Mouse (Mus musculus) C2C12 (cell line): Measurements from ENCODE around the gene Gna13. TPM values are rescaled to one million over a fixed set of nuclear protein-coding genes. Genes with fewer than 3 reads are reported as not detected.

Experiments used
- H3K27me3 ChIP-seq: one replicate; pipeline ENCODE4 v1.6.1; 2011; ENCODE audit not compliant: control insufficient read depth, insufficient read depth, insufficient read length
- H3K36me3 ChIP-seq: one replicate; pipeline ENCODE4 v1.6.1; 2011; ENCODE audit not compliant: control insufficient read depth, insufficient read depth
- H3K4me3 ChIP-seq: one replicate; pipeline ENCODE4 v1.5.1; 2011; ENCODE audit warnings: mild to moderate bottlenecking, control low read depth; ENCODE audit not compliant: poor library complexity, insufficient read depth, severe bottlenecking
- H3K79me2 ChIP-seq: one replicate; pipeline ENCODE4 v1.6.1; 2011; ENCODE audit not compliant: control insufficient read depth, insufficient read depth
- H3K79me3 ChIP-seq: one replicate; pipeline ENCODE4 v1.6.1; 2011; ENCODE audit warnings: low read depth, control low read depth
- H3ac ChIP-seq: one replicate; pipeline ENCODE3; 2011; ENCODE audit warnings: low read depth; ENCODE audit not compliant: control insufficient read depth, insufficient read length
- CEBPB ChIP-seq: IDR thresholded peaks from one replicate; pipeline ENCODE4 v1.6.1; 2011; ENCODE audit warnings: low read depth, mild to moderate bottlenecking, control low read depth, moderate library complexity
- CTCF ChIP-seq: IDR thresholded peaks from one replicate; pipeline ENCODE4 v1.5.1; 2011; ENCODE audit not compliant: control insufficient read depth, insufficient read depth, insufficient read length
- FOSL1 ChIP-seq: IDR thresholded peaks from one replicate; pipeline ENCODE4 v1.8.0; 2011; ENCODE audit warnings: mild to moderate bottlenecking, low read length; ENCODE audit not compliant: poor library complexity, insufficient read depth, severe bottlenecking
- MAX ChIP-seq: IDR thresholded peaks from one replicate; pipeline ENCODE4 v1.6.1; 2011; ENCODE audit warnings: mild to moderate bottlenecking, control low read depth
- MYOD1 ChIP-seq: IDR thresholded peaks from one replicate; pipeline ENCODE4 v1.6.1; 2011; ENCODE audit warnings: low read depth; ENCODE audit not compliant: control insufficient read depth, insufficient read length
- MYOG ChIP-seq: IDR thresholded peaks from one replicate; pipeline ENCODE4 v1.6.1; 2011; ENCODE audit not compliant: control insufficient read depth, insufficient read length; ENCODE audit errors: extremely low read depth
- USF1 ChIP-seq: IDR thresholded peaks from one replicate; pipeline ENCODE4 v1.6.1; 2011; ENCODE audit warnings: low read depth, mild to moderate bottlenecking, control low read depth, moderate library complexity
- polyA plus RNA-seq: library from polyadenylated mRNA; unstranded; fragments of >200 nt; fragmentation: generic; extraction: Trizol; gene quantifications from one replicate; pipeline ENCODE4 v1.2.1, GENCODE M21; 2012; ENCODE audit warnings: missing spikeins

Gna13 gene
- polyA plus RNA-seq, 1 experiment: 18.1 TPM

DNA sequence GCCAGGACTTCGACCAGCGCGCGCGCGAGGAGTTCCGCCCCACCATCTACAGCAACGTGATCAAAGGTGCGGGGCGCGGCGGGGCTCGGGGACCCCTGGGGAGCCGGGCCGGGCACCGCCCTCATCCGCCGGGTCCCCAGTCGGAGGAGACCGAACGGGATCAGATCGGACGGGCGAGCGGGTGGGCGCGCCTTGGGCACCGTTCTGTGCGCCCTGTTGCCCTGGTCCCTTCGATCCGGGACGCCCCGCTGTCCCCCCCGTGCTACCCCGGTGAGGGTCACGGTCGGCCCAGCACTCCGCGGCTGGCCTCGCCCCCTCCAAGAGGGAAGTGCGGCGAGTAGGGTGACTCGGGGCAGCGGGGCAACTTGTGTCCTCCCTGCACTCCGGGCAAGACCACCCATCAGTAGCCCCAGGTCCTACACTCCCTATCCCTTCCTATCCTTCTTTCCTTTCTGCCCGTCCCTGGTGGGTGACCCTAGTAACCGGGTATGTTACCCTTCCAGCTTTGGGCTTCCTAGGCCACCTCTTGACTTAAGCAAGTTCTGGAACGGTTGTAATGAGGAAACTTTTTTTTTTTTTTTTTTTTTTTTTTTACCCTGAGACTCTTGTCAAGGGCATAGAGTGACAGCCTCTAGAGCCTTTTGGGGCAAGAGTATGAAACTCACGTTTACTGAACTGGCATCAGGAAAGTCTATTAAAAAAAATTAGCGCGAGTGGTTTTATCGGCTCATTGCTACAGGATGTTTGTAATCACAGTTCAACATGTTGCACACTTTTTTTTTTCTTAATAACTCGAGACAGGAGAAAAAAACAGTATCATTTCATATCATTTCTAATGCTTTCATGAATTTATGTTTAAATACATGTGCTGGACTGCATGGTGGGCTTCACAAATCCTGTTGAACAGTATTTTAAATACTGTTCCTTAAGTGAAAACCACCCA lies 831 bp downstream of the Gna13 start:
- Histone ChIP-seq H3K79me3 (peaks cover 49% of the 10 kb centered on the region), H3K36me3 (peaks cover 22% of the 10 kb centered on the region), H3K27me3 (no peaks in the 10 kb centered on the region), H3K79me2 (peaks cover 56% of the 10 kb centered on the region), H3ac (peak overlapping the region; percentile 86), H3K4me3 (peak overlapping the region; percentile 91)
- TF ChIP-seq CTCF: no peak
- no peak for TF ChIP-seq MYOG
- TF ChIP-seq MAX: no peak
- no peak for TF ChIP-seq USF1
- no peak for TF ChIP-seq MYOD1
- TF ChIP-seq CEBPB: no peak
- TF ChIP-seq FOSL1: no peak

DNA sequence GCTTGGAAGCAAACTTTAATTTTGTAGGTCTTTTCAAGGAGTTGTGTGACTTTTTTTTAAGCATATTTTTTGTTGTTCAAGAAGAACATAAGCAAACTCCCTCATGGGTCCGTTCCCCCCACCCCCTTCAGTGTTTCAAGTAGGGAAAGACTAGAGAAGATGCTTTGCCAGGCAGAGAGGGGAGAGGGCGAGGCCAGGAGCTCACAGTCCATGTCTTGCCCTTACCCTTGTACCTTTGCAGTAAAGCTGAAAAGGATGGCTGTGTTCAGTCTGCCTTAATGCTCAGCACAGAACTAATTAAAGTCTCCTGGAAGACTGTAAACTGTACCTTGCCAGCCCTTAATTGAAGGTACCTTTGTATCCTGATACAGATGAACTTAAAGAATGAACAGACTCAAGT lies 1.7 kb downstream of the Gna13 start:
- Histone ChIP-seq H3K79me2 (peaks cover 65% of the 10 kb centered on the region), H3K79me3 (peaks cover 58% of the 10 kb centered on the region), H3K36me3 (peaks cover 22% of the 10 kb centered on the region), H3K4me3 (peak overlapping the region; percentile 91), H3ac (peak overlapping the region; percentile 52), H3K27me3 (no peaks in the 10 kb centered on the region)
- TF ChIP-seq CTCF: no peak
- no peak for TF ChIP-seq MYOG
- no peak for TF ChIP-seq USF1
- no peak for TF ChIP-seq MAX
- TF ChIP-seq FOSL1: no peak
- no peak for TF ChIP-seq CEBPB
- no peak for TF ChIP-seq MYOD1

DNA sequence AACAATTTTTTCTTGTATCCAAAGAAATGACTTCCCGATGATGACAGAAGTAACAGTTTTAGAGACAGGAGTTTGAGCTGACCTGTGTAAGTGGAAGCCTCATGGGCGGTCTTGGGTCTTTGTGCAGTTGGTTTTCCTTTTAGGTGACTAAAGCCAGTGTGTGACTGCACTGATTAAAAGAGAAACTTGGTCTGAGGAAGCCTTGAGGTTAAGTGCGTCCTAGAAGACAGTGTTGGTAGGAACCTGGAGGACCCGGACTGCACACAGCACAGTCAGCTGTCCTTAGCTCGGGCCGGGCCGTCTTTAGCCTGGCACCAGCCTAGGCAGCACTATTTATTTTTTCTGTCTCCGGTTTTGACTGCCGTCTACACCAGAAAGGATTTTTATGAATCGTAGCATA lies 2.2 kb downstream of the Gna13 start:
- Histone ChIP-seq H3K4me3 (no peak overlapping the region), H3ac (no peak overlapping the region), H3K27me3 (no peaks in the 10 kb centered on the region), H3K36me3 (peaks cover 22% of the 10 kb centered on the region), H3K79me2 (peaks cover 70% of the 10 kb centered on the region), H3K79me3 (peaks cover 63% of the 10 kb centered on the region)
- TF ChIP-seq CEBPB (no peak), MAX (no peak), USF1 (no peak), MYOG (no peak), MYOD1 (no peak), FOSL1 (no peak), CTCF (no peak)

DNA sequence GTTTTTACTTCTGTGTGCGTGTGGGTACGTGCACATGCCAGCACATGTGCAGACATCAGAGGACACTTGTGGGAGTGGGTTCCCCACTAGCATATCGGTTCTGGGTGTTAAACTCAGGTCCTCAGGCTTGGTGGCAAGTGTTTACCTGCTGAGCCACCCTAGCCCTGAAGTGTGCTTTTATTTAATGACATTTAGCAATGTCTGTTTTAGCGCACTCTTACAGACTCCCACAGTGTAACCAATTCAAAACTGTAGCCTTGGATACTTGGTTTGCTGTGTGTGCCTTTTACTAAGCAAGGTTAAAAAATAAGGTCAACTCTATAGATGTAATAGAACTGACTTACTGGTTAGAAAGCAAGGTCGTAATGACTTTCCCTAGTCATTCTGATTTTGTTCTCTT lies 3.2 kb downstream of the Gna13 start:
- TF ChIP-seq CEBPB: no peak
- no peak for TF ChIP-seq CTCF
- no peak for TF ChIP-seq MYOD1
- no peak for TF ChIP-seq MAX
- no peak for TF ChIP-seq USF1
- TF ChIP-seq MYOG: no peak
- no peak for TF ChIP-seq FOSL1
- Histone ChIP-seq H3K36me3 (peaks cover 22% of the 10 kb centered on the region), H3K79me2 (peaks cover 80% of the 10 kb centered on the region), H3ac (no peak overlapping the region), H3K79me3 (peaks cover 73% of the 10 kb centered on the region), H3K27me3 (no peaks in the 10 kb centered on the region), H3K4me3 (no peak overlapping the region)

DNA sequence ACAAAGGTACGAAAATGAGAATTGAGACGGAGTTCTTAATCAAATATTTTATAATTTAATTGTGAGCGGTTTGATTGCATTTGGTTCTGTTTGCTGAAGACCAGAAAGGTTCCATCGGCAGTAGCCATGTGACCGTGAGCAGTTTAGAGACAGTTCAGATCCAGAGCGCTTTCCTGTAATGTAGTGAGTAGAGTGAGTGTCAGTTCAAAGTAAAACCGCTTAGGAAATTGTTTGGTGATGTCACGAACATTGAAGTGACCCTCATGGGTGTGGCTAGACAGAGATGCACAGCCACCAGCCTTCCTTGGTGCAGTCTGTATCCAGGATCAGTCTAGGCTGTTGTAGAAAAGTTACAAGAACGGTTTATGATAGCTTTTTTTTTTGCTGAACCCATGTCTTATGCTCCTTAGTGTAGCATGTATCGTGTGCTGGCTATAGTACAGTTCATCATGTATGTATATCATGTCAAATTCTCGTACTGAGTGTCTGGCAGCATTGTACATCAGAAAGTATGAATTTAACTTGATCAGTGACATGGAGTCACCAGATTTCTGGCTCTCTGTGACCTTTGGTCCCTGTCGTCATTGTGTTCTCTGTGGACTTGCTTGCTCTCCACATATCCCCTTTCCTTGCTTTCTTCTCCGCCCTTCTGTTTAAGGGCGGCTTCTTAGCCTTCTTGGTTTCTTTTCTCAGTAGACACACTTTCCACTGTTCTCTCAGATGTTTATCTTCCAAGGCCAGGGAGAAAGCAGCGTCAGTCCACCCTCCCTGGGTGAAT lies 4.4 kb downstream of the Gna13 start:
- H3K27me3 ChIP-seq: no peaks in the 10 kb centered on the region
- H3K79me2 ChIP-seq: peaks cover 91% of the 10 kb centered on the region
- peaks cover 22% of the 10 kb centered on the region for H3K36me3 ChIP-seq
- peaks cover 82% of the 10 kb centered on the region for H3K79me3 ChIP-seq
- TF ChIP-seq CEBPB (no peak), MYOD1 (no peak), FOSL1 (no peak), USF1 (no peak), CTCF (no peak), MAX (no peak), MYOG (no peak)
- H3ac ChIP-seq: no peak overlapping the region
- H3K4me3 ChIP-seq: no peak overlapping the region
